Mouse (Mus musculus): Measurements from ENCODE around the gene Olfr113. TPM values are rescaled to one million over a fixed set of nuclear protein-coding genes. Genes with fewer than 3 reads are reported as not detected.

Gene Olfr113
- polyA plus RNA-seq, 1 experiment from 2014 or later, result not detected

Other genes starting within 250 kb of the Olfr113 start
- not detected in 2 replicates for gene Olfr103, start 238.0 kb downstream of the Olfr113 start, polyA plus RNA-seq (2015; fragmentation: Nextera tagmentation; extraction: Ambion mirVana)
- not detected in 2 replicates for gene Olfr104-ps, start 218.1 kb downstream of the Olfr113 start, polyA plus RNA-seq (2015; fragmentation: Nextera tagmentation; extraction: Ambion mirVana)
- gene Olfr105-ps, start 198.6 kb downstream of the Olfr113 start, polyA plus RNA-seq (2015; fragmentation: Nextera tagmentation; extraction: Ambion mirVana), result not detected in 2 replicates
- gene Olfr106-ps, start 187.3 kb downstream of the Olfr113 start, polyA plus RNA-seq (2015; fragmentation: Nextera tagmentation; extraction: Ambion mirVana), result not detected in 2 replicates
- gene Olfr107, start 178.4 kb downstream of the Olfr113 start, polyA plus RNA-seq (2015; fragmentation: Nextera tagmentation; extraction: Ambion mirVana), result not detected in 2 replicates
- not detected in 2 replicates for gene Olfr108, start 132.2 kb downstream of the Olfr113 start, polyA plus RNA-seq (2015; fragmentation: Nextera tagmentation; extraction: Ambion mirVana)
- not detected in 2 replicates for gene Olfr109, start 118.7 kb downstream of the Olfr113 start, polyA plus RNA-seq (2015; fragmentation: Nextera tagmentation; extraction: Ambion mirVana)
- not detected in 2 replicates for gene H2-M2, start 94.1 kb downstream of the Olfr113 start, polyA plus RNA-seq (2015; fragmentation: Nextera tagmentation; extraction: Ambion mirVana)
- not detected in 2 replicates for gene Olfr110, start 85.2 kb downstream of the Olfr113 start, polyA plus RNA-seq (2015; fragmentation: Nextera tagmentation; extraction: Ambion mirVana)
- gene Olfr111, start 69.6 kb downstream of the Olfr113 start, polyA plus RNA-seq (2015; fragmentation: Nextera tagmentation; extraction: Ambion mirVana), result not detected in 2 replicates
- not detected in 2 replicates for gene Olfr112, start 8.2 kb downstream of the Olfr113 start, polyA plus RNA-seq (2015; fragmentation: Nextera tagmentation; extraction: Ambion mirVana)
- not detected in 2 replicates for gene Olfr114, start 15.1 kb upstream of the Olfr113 start, polyA plus RNA-seq (2015; fragmentation: Nextera tagmentation; extraction: Ambion mirVana)
- not detected in 2 replicates for gene Olfr115, start 49.4 kb upstream of the Olfr113 start, polyA plus RNA-seq (2015; fragmentation: Nextera tagmentation; extraction: Ambion mirVana)
- gene Olfr116, start 49.5 kb upstream of the Olfr113 start, polyA plus RNA-seq (2015; fragmentation: Nextera tagmentation; extraction: Ambion mirVana), result not detected in 2 replicates
- gene Olfr117, start 86.1 kb upstream of the Olfr113 start, polyA plus RNA-seq (2015; fragmentation: Nextera tagmentation; extraction: Ambion mirVana), result not detected in 2 replicates
- not detected in 2 replicates for gene Olfr118, start 89.3 kb upstream of the Olfr113 start, polyA plus RNA-seq (2015; fragmentation: Nextera tagmentation; extraction: Ambion mirVana)
- gene Olfr119, start 118.9 kb upstream of the Olfr113 start, polyA plus RNA-seq (2015; fragmentation: Nextera tagmentation; extraction: Ambion mirVana), result not detected in 2 replicates
- not detected in 2 replicates for gene Olfr120, start 144.1 kb upstream of the Olfr113 start, polyA plus RNA-seq (2015; fragmentation: Nextera tagmentation; extraction: Ambion mirVana)
- gene Olfr121, start 171.2 kb upstream of the Olfr113 start, polyA plus RNA-seq (2015; fragmentation: Nextera tagmentation; extraction: Ambion mirVana), result not detected in 2 replicates
- gene Olfr122, start 190.9 kb upstream of the Olfr113 start, polyA plus RNA-seq (2015; fragmentation: Nextera tagmentation; extraction: Ambion mirVana), result not detected in 2 replicates
- gene Olfr123, start 215.9 kb upstream of the Olfr113 start, polyA plus RNA-seq (2015; fragmentation: Nextera tagmentation; extraction: Ambion mirVana), result not detected in 2 replicates
- gene Olfr124, start 222.2 kb upstream of the Olfr113 start, polyA plus RNA-seq (2015; fragmentation: Nextera tagmentation; extraction: Ambion mirVana), result not detected in 2 replicates